Mouse (Mus musculus) left cerebral cortex, postnatal 4 days (tissue): ENCODE measurements around the gene Nkain1. TPM values are rescaled to one million over a fixed set of nuclear protein-coding genes. Genes with fewer than 3 reads are reported as not detected.

Experiments used
- DNase-seq: peaks from one replicate; pipeline ENCODE4 v3.0.0-alpha.2; 2022
- intact Hi-C: fragments of 180-260 bp; cut with DNase I; formaldehyde crosslinking; loops from one replicate; pipeline ENCODE4 v1.15.1; 2025
- total RNA-seq, 2 experiments: library from RNA; stranded (reverse); gene quantifications; 2 replicates each; pipeline ENCODE4 v1.2.3; 2021

Gene Nkain1
- total RNA-seq, 2 experiments from 2014 or later, result 158 to 164 TPM

- intact Hi-C loops, result no loop called here
- peak; percentile 53 for DNase-seq
Measured at GRCm38 (mm10) chr4:130552312-130553120, 21.5 kb downstream of the Nkain1 start.

DNA sequence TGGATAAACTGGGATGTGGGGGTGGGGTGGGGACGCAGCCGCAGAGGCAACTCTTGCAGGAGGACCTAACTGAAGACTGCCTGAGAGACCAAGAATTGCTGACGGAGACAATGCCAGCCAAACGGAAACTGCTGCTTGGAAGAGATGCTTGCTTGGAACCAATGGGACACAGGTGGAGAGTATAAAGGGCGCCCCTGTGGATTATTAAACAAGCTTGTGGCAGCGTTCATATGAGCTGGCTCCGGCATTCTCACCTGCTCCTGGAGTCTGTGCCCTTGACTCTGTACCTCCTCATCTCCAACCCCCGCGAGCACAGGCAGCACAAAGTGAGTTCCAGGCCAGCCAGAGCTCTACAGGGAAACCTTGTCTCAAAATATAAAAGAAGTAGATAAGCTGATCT, 23.5 kb downstream of the Nkain1 start:
- intact Hi-C loops, result no loop called here

DNA sequence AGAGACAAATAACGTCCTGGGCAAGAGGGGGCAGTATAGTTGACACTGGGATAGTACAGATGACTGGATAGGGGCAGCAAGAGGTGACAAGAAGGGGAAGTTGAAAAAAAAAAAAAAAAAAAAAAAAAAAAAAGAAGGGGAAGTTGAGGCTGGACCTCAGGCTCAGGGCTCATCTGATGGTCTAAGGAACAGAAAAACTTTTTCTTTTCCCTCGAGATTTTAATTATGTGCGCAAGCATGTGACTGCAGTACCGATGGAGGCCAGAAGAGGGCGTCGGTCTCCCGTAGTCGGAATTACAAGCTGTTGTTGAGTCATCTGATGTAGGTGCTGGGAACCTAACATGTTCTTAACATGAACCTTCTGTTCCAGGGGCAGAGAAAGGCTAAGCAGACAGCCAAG, 24.8 kb downstream of the Nkain1 start:
- DNase-seq, result no peak
- intact Hi-C loops, result no loop called here

More for the DNA sequence above, 23.5 kb downstream of the Nkain1 start:
- no peak for DNase-seq

GRCm38 (mm10) chr4:130546798-130547562, 27.0 kb downstream of the Nkain1 start:
- intact Hi-C loops, result no loop called here
- DNase-seq, result peak; percentile 87

DNA sequence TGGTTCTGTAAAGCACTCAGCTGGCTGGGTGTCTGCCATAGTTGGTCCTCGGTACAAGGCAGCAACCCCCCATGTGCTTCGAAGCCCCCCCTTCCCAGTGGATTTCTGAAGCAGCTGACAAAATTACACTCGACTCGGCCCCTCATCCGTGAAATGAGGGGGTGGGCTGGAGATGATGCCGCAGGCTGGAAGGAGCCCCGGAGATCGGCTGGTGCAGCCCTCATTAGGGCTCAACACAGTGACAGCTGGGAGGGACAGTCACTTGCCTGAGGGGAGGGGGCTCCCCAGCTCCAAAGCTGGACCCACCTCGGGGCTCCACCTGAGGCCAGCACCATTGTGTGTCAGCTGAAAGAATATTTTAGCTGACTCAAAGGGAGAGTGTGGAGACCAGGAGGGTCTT, 29.6 kb downstream of the Nkain1 start:
- intact Hi-C loops, result no loop called here
- DNase-seq, result peak; percentile 73

DNA sequence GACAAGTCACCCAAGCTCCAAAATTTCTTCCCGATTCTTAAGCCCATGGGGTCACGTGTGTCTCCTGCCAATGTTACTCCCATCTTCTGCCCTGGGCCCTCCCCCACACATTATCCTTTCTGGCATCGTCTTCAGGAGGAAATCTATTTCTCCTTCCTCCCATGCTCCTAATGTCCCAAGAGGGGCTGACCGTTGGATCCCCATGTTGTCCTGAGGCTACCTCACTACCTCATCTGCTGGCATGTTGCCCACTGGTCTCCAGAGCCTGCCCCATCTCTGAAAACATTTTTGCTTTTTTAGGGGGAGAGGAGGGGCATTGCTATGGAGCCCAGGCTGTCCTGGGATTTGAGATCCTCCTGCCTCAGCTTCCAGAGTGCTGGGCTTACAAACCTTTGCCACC, 30.9 kb downstream of the Nkain1 start:
- intact Hi-C loops, result no loop called here

GRCm38 (mm10) chr4:130540831-130541230, 33.1 kb downstream of the Nkain1 start:
- intact Hi-C loops, result no loop called here
- no peak for DNase-seq

More for the DNA sequence above, 30.9 kb downstream of the Nkain1 start:
- no peak for DNase-seq

GRCm38 (mm10) chr4:130539706-130540105, 34.3 kb downstream of the Nkain1 start:
- intact Hi-C loops, result no loop called here
- peak; percentile 93 for DNase-seq

- no peak for DNase-seq
- intact Hi-C loops, result no loop called here
Measured at GRCm38 (mm10) chr4:130539053-130539452, 34.9 kb downstream of the Nkain1 start.

DNA sequence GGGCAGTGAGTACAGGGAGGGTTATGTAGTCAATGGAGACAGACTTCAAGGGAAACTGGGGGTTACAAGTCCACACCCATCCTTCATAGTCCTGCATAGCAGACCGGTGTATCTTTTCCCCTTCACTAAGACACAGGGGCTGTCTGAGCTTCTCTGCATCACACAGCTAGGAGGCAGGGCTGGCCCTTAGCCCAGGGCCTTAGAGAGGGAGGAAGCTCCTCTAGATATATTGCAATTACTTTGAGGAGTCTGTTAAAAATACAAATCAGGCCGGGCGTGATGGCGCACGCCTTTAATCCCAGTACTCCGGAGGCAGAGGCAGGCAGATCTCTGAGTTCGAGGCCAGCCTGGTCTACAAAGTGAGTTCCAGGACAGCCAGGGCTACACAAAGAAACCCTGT, 36.6 kb downstream of the Nkain1 start:
- DNase-seq, result no peak
- intact Hi-C loops, result no loop called here

- DNase-seq, result no peak
- intact Hi-C loops, result no loop called here
Measured at GRCm38 (mm10) chr4:130535789-130536188, 38.2 kb downstream of the Nkain1 start.

- intact Hi-C loops, result no loop called here
- peak; percentile 89 for DNase-seq
Measured at GRCm38 (mm10) chr4:130533975-130534374, 40.0 kb downstream of the Nkain1 start.

DNA sequence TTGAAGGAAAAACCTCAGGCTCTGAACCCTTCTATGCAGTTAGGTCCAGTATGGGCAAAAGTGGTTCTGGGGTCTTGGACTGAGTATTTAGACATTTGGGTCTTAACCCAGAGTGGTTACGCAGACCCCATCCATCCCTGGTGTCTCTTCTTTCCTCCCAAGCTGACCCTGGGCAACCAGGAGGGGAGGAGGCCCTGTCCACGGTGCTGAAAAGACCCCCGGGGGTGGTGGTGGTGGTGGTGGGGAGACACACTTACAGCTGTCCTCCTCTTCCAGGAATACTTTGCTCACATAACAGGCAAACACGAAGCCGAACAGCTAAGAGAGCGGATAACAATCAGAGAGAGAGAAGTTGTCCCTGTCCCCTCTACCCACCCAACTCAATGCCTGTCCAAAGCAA, 41.6 kb downstream of the Nkain1 start:
- DNase-seq, result no peak
- intact Hi-C loops, result no loop called here

- intact Hi-C loops, result no loop called here
- DNase-seq, result peak; percentile 80
Measured at GRCm38 (mm10) chr4:130531645-130532280, 42.2 kb downstream of the Nkain1 start.

DNA sequence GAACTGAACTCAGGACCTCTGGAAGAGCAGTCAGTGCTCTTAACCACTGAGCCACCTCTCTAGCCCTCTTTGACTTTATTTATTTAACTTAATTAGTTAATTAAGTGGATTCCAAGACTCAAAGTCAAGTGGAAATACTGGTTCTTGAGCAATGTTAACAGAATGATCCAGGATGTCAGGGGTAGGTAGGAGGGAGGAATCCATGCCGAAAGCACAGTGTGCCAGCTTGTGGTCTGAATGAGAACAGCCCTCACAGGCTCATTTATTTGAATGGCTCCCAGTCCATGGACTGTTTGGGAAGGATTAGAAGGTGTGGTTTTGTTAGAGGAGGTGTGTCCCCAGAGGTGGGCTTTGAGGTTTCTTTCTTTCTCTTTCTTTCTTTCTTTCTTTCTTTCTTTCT, 46.2 kb downstream of the Nkain1 start:
- DNase-seq, result no peak
- intact Hi-C loops, result no loop called here

DNA sequence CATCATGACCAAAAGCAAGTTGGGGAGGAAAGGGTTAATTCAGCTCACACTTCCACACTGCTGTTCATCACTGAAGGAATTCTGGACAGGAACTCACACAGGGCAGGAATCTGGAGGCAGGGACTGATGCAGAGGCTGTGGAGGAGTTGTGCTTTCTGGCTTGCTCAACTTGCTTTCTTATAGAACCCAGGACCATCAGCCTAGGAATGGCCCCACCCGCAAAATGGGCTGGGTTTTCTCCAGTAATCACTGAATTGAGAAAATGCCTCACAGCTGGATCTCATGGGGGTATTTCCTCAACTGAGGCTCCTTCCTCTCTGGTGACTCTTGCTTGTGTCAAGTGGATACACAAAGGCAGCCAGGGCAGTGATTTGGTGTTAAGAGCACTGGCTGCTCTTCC, 48.9 kb downstream of the Nkain1 start:
- intact Hi-C loops, result no loop called here

GRCm38 (mm10) chr4:130521466-130521865, 52.5 kb downstream of the Nkain1 start:
- intact Hi-C loops, result no loop called here
- DNase-seq, result no peak

More for the DNA sequence above, 48.9 kb downstream of the Nkain1 start:
- no peak for DNase-seq

DNA sequence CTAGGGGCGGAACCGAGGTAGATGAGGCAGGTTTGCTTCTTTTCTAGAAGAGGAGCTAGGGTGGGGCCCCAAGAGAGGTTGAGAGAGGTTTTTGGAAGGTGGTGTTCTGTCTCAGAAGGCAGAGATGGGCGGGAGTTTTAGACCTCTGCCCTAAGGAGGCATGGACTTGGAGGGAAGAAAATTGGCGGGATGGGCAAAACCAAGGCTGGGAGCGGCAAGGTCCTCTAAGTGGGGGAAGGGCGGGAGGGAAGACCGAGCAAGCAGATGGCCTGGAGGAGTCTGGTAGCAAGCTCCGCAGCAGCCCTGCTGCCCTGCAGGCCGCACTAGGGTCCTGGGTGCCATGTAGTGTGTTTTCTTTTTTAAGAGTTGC, 53.5 kb downstream of the Nkain1 start:
- intact Hi-C loops, result no loop called here
- no peak for DNase-seq

- intact Hi-C loops, result no loop called here
- DNase-seq, result peak; percentile 99
Measured at GRCm38 (mm10) chr4:130519567-130520481, 54.1 kb downstream of the Nkain1 start.

DNA sequence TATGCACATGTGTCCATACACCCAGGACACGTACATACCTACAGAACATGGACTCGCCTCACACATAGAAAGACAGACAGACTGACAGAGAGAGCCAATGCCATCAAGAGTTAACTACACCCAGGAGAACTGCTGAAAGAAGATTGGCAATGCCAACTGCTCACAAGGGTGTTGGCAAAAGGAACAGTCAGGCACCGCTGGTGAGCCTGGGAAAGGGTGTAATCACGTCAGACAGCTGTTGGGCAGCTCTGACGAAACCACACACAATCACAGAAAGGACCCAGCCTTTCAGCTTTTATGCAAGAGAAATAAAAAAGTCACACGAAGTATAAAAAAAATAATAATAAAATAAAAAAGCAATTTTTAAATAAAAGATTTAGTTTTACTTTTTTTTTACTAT, 57.5 kb downstream of the Nkain1 start:
- no peak for DNase-seq
- intact Hi-C loops, result no loop called here
